Mouse (Mus musculus): ENCODE measurements at regions not wholly inside any gene's neighbourhood (a gene's known extent, or its start where the extent isn't known, plus 50 kb on each side); places are given as distances from the start of the nearest gene placed in this dataset.

- H3K27ac ChIP-seq (replicated peaks) = peak overlapping the region; percentile 29; the same call in 1 of the 2 replicates
- H3K4me1 ChIP-seq = peaks cover 4% of the 10 kb centered on the region; the same call in 1 of the 2 replicates
- H3K4me3 ChIP-seq = no peak overlapping the region
- WGBS = 67% methylated on average over 10 of the region's 10 CpGs
- no peaks in the 10 kb centered on the region for H3K9me3 ChIP-seq (replicated peaks)
- no peak for DNase-seq (ENCODE audit: low spot score)
- H3K36me3 ChIP-seq = no peaks in the 10 kb centered on the region
- no peaks in the 10 kb centered on the region for H3K27me3 ChIP-seq (ENCODE audit: low read depth, poor library complexity, severe bottlenecking)
These were observed 424.1 kb upstream of the Fam92a start for GRCm38 (mm10) chr4:12595801-12596515.

DNA sequence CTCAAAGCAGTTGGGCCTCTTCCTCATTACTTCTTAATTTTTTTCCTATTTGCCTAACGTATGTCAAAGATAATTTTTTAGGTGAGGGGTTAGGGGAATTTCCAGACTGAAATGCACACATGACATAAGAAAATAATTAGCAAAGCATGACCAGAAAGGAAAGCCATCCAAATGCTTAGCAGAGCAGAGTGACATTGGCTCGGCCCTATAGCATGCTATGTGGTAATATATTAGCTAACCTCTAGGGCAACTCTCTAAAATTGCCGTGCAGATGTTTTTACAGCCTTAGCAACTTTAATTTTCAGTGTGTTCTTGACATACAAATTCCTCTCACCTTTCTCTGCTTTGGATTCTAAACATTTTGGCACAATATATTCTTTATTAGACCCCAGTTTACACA lies 421.2 kb upstream of the Fam92a start:
- no peak overlapping the region for H3K27ac ChIP-seq (replicated peaks)
- no peaks in the 10 kb centered on the region for H3K36me3 ChIP-seq
- no peak overlapping the region for H3K4me3 ChIP-seq
- no peak for DNase-seq (ENCODE audit: low spot score)
- peaks cover 4% of the 10 kb centered on the region; the same call in 1 of the 2 replicates for H3K4me1 ChIP-seq
- WGBS = 79% methylated on average over 3 of the region's 3 CpGs
- H3K9me3 ChIP-seq (replicated peaks) = no peaks in the 10 kb centered on the region
- H3K27me3 ChIP-seq (ENCODE audit: low read depth, poor library complexity, severe bottlenecking) = no peaks in the 10 kb centered on the region

DNA sequence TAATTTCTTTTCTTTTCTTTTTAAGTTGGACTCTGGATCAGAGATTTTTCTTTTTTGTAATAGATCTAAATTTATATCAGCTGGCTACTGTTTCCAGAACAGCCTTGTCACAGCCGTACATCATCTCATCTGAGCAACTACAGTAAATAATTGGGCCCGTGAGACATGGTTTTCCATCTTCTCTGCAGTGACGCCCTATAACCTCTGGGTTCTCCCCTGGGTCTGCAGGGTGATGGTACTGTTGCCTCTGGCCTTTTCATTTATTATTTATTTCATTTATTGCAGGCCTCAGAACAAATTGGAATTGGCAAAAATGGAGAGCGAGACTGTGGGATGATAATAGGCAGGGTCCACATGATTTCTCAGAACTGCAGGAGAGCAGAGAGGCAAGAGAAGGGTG lies 406.3 kb upstream of the Fam92a start:
- WGBS = 88% methylated on average over 4 of the region's 4 CpGs

GRCm38 (mm10) chr4:12571881-12572280 lies 400.1 kb upstream of the Fam92a start:
- Histone ChIP-seq H3K4me3 (no peak overlapping the region), H3K27ac (replicated peaks) (no peak overlapping the region), H3K4me1 (peaks cover 12% of the 10 kb centered on the region), H3K36me3 (no peaks in the 10 kb centered on the region), H3K27me3 (ENCODE audit: low read depth, poor library complexity, severe bottlenecking) (no peaks in the 10 kb centered on the region), H3K9me3 (replicated peaks) (no peaks in the 10 kb centered on the region)
- no peak for DNase-seq (ENCODE audit: low spot score)

More for the DNA sequence above, 406.3 kb upstream of the Fam92a start:
- no peaks in the 10 kb centered on the region for H3K9me3 ChIP-seq (replicated peaks)
- DNase-seq (ENCODE audit: low spot score) = no peak
- no peak overlapping the region for H3K27ac ChIP-seq (replicated peaks)
- H3K4me1 ChIP-seq = no peaks in the 10 kb centered on the region
- no peaks in the 10 kb centered on the region for H3K27me3 ChIP-seq (ENCODE audit: low read depth, poor library complexity, severe bottlenecking)
- H3K4me3 ChIP-seq = no peak overlapping the region
- no peaks in the 10 kb centered on the region for H3K36me3 ChIP-seq

DNA sequence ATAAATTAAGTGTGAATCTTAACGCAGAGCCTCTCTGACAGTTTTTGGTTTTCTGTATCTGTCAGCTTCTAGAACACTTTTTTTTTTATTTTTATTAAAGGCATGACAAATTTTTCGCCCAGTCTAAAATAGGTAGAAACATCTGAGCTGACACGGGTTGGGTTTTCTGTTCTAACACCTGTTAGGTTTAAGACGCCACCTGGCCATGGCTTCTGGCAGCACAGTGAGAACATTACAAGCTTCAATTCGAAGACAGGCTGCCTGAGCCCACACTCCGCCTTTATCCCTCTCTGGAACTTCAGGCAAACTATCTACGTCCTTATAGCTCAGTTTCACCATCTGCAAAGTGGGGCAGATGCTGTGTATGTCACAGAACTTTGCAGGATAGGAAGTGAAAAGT lies 398.9 kb upstream of the Fam92a start:
- Histone ChIP-seq H3K36me3 (no peaks in the 10 kb centered on the region), H3K4me1 (peaks cover 14% of the 10 kb centered on the region), H3K4me3 (no peak overlapping the region), H3K27ac (replicated peaks) (no peak overlapping the region), H3K9me3 (replicated peaks) (no peaks in the 10 kb centered on the region), H3K27me3 (ENCODE audit: low read depth, poor library complexity, severe bottlenecking) (no peaks in the 10 kb centered on the region)
- DNase-seq (ENCODE audit: low spot score) = no peak
- 86% methylated on average over 7 of the region's 7 CpGs for WGBS

- H3K9me3 ChIP-seq (replicated peaks) = no peaks in the 10 kb centered on the region
- H3K27ac ChIP-seq (replicated peaks) = peak overlapping the region; percentile 65
- DNase-seq (ENCODE audit: low spot score) = peak; percentile 19
- 16% methylated on average over 5 of the region's 5 CpGs for WGBS
- peaks cover 18% of the 10 kb centered on the region for H3K4me1 ChIP-seq
- H3K4me3 ChIP-seq = 0 out of 2 replicates have a peak overlapping the region, but pooled peaks have one; percentile 0
- H3K36me3 ChIP-seq = no peaks in the 10 kb centered on the region
- H3K27me3 ChIP-seq (ENCODE audit: low read depth, poor library complexity, severe bottlenecking) = no peaks in the 10 kb centered on the region
These were observed 395.8 kb upstream of the Fam92a start for GRCm38 (mm10) chr4:12567643-12568042.

GRCm38 (mm10) chr4:12563016-12563415 lies 391.2 kb upstream of the Fam92a start:
- WGBS = 70% methylated on average over 1 of the region's 1 CpGs
- Histone ChIP-seq H3K36me3 (no peaks in the 10 kb centered on the region), H3K27ac (replicated peaks) (no peak overlapping the region), H3K27me3 (ENCODE audit: low read depth, poor library complexity, severe bottlenecking) (no peaks in the 10 kb centered on the region), H3K4me3 (no peak overlapping the region), H3K4me1 (peaks cover 18% of the 10 kb centered on the region), H3K9me3 (replicated peaks) (no peaks in the 10 kb centered on the region)
- no peak for DNase-seq (ENCODE audit: low spot score)

DNA sequence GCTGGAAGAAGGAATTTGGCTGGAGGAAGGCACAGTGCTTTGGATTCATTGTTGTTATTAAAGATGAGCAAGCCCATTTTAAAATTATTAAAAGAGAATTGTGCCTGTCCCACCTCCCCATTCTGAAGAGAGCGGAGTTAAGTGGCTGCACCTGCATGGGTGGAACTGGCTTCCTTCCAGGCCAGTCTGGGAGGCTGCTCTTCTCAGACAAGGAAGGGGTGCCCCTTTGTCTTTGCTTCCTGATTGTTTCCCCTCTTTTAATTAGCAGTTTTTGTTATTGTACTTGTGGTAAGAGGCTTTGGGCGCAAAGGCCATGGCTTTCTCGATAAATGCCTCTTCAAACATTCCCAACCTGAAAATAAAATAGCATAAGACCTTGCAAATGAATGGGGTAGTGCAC lies 388.7 kb upstream of the Fam92a start:
- DNase-seq (ENCODE audit: low spot score) = no peak
- Histone ChIP-seq H3K4me1 (peaks cover 8% of the 10 kb centered on the region), H3K27me3 (ENCODE audit: low read depth, poor library complexity, severe bottlenecking) (no peaks in the 10 kb centered on the region), H3K9me3 (replicated peaks) (no peaks in the 10 kb centered on the region), H3K36me3 (no peaks in the 10 kb centered on the region), H3K4me3 (no peak overlapping the region), H3K27ac (replicated peaks) (no peak overlapping the region)
- 66% methylated on average over 3 of the region's 3 CpGs for WGBS

DNA sequence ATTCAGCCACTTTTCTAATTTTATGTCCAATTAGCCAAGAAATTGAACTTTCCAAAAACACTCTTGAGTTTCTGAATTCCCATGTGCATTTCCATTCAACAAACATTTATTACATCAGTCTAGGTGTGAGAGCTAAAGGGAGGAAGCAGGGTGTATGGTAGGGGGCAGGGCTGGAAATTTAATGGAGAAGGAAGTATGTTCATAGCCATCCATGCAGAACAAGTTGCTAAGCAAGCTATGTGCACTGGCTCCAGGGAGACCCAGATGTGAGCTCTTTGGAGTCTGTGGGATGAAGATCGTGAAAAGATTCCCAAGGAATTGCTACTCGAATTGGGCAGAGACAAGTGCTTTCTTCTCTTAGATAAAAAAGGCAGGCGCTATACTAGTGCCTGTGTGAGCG lies 388.2 kb upstream of the Fam92a start:
- Histone ChIP-seq H3K4me3 (no peak overlapping the region), H3K27me3 (ENCODE audit: low read depth, poor library complexity, severe bottlenecking) (no peaks in the 10 kb centered on the region), H3K27ac (replicated peaks) (no peak overlapping the region), H3K9me3 (replicated peaks) (no peaks in the 10 kb centered on the region), H3K4me1 (peaks cover 8% of the 10 kb centered on the region), H3K36me3 (no peaks in the 10 kb centered on the region)
- DNase-seq (ENCODE audit: low spot score) = no peak
- 81% methylated on average over 4 of the region's 4 CpGs for WGBS

GRCm38 (mm10) chr4:12557105-12557504 lies 385.3 kb upstream of the Fam92a start:
- Histone ChIP-seq H3K9me3 (replicated peaks) (no peaks in the 10 kb centered on the region), H3K4me1 (peaks cover 4% of the 10 kb centered on the region)
- WGBS = 85% methylated on average over 2 of the region's 2 CpGs

DNA sequence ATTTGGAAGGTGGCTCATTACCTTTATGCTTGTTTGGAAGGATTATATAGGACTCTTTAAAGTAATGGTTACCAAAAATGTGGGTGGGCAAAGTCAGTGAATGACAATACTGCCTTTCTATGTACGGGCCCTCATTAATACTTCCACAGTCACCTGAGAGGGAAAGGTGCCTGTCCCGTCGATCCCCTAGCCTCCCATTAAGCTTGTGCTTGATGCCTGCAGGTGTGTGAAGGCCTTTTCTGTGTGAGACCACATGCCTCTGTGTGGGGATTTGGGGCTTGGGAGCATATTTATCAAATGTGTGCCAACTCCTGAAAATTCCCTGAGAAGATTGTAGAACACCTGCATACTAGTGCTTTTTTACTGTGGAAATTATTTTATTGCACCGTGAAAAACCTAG lies 377.4 kb upstream of the Fam92a start:
- Histone ChIP-seq H3K4me1 (no peaks in the 10 kb centered on the region), H3K27ac (replicated peaks) (no peak overlapping the region), H3K36me3 (no peaks in the 10 kb centered on the region), H3K27me3 (ENCODE audit: low read depth, poor library complexity, severe bottlenecking) (no peaks in the 10 kb centered on the region), H3K9me3 (replicated peaks) (no peaks in the 10 kb centered on the region), H3K4me3 (no peak overlapping the region)
- DNase-seq (ENCODE audit: low spot score) = no peak
- WGBS = 96% methylated on average over 4 of the region's 4 CpGs

More at GRCm38 (mm10) chr4:12557105-12557504, 385.3 kb upstream of the Fam92a start:
- no peak for DNase-seq (ENCODE audit: low spot score)
- Histone ChIP-seq H3K4me3 (no peak overlapping the region), H3K27me3 (ENCODE audit: low read depth, poor library complexity, severe bottlenecking) (no peaks in the 10 kb centered on the region), H3K27ac (replicated peaks) (no peak overlapping the region), H3K36me3 (no peaks in the 10 kb centered on the region)

- H3K4me3 ChIP-seq = no peak overlapping the region
- no peaks in the 10 kb centered on the region for H3K9me3 ChIP-seq (replicated peaks)
- H3K36me3 ChIP-seq = no peaks in the 10 kb centered on the region
- peaks cover 24% of the 10 kb centered on the region for H3K4me1 ChIP-seq
- no peaks in the 10 kb centered on the region for H3K27me3 ChIP-seq (ENCODE audit: low read depth, poor library complexity, severe bottlenecking)
- WGBS = 75% methylated on average over 2 of the region's 2 CpGs
- no peak for DNase-seq (ENCODE audit: low spot score)
- no peak overlapping the region for H3K27ac ChIP-seq (replicated peaks)
These were observed 372.1 kb upstream of the Fam92a start for GRCm38 (mm10) chr4:12543906-12544305.

- peak overlapping the region; percentile 64 for H3K27ac ChIP-seq (replicated peaks)
- peaks cover 33% of the 10 kb centered on the region for H3K4me1 ChIP-seq
- no peak overlapping the region for H3K4me3 ChIP-seq
- H3K36me3 ChIP-seq = no peaks in the 10 kb centered on the region
- no peaks in the 10 kb centered on the region for H3K9me3 ChIP-seq (replicated peaks)
- 92% methylated on average over 1 of the region's 1 CpGs for WGBS
- DNase-seq (ENCODE audit: low spot score) = no peak
- no peaks in the 10 kb centered on the region for H3K27me3 ChIP-seq (ENCODE audit: low read depth, poor library complexity, severe bottlenecking)
These were observed 369.7 kb upstream of the Fam92a start for GRCm38 (mm10) chr4:12541508-12541907.

Measured in midbrain, embryonic 10.5 days (tissue).